Mouse (Mus musculus): ENCODE results near the gene Rap1a.

DNA sequence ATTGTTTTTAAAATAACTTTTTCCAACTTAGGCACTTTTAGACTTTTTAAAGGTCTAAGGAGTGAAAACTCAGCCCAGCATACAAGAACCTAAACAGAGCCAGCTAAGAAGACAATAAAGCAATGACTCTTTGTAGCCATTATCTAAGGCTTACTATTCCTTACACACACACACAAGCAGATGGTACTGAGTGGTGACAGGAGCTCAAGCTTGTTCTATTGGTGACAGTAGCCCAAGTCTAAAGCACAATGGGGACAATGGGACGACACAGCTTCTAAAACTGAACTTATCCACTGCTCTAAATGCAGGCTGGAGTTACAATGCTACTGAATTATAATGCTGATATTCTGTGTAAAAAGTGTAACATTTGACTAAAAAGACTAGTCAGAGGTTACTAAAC is 17.3 kb downstream of the Rap1a start:
- TF ChIP-seq CTCF (IDR thresholded peaks at IDR 0.05; ENCODE audit: control insufficient read depth, insufficient read depth, insufficient read length) (no peak), MAX (IDR thresholded peaks at IDR 0.05) (no peak), MYOD1 (IDR thresholded peaks at IDR 0.05; ENCODE audit: control insufficient read depth, insufficient read length, low read depth) (no peak)
